Mouse (Mus musculus): Measurements from ENCODE around the gene Slc44a1.

Gene Slc44a1

GRCm38 (mm10) chr4:53469007-53469406, 28.8 kb downstream of the Slc44a1 start:
- no peak for DNase-seq (ENCODE audit: low spot score)

- no peak for DNase-seq (ENCODE audit: low spot score)
Observed at GRCm38 (mm10) chr4:53474109-53474508, 33.9 kb downstream of the Slc44a1 start.

GRCm38 (mm10) chr4:53475230-53475952, 35.2 kb downstream of the Slc44a1 start:
- no peak for DNase-seq (ENCODE audit: low spot score)

GRCm38 (mm10) chr4:53478644-53479043, 38.4 kb downstream of the Slc44a1 start:
- peak; percentile 32 for DNase-seq (ENCODE audit: low spot score)

GRCm38 (mm10) chr4:53487216-53488188, 47.3 kb downstream of the Slc44a1 start:
- no peak for DNase-seq (ENCODE audit: low spot score)

GRCm38 (mm10) chr4:53488803-53489202, 48.6 kb downstream of the Slc44a1 start:
- DNase-seq (ENCODE audit: low spot score) = no peak

- DNase-seq (ENCODE audit: low spot score) = no peak
Observed at GRCm38 (mm10) chr4:53490371-53490770, 50.2 kb downstream of the Slc44a1 start.

- no peak for DNase-seq (ENCODE audit: low spot score)
Observed at GRCm38 (mm10) chr4:53491269-53491668, 51.1 kb downstream of the Slc44a1 start.

GRCm38 (mm10) chr4:53495646-53496045, 55.4 kb downstream of the Slc44a1 start:
- no peak for DNase-seq (ENCODE audit: low spot score)

- no peak for DNase-seq (ENCODE audit: low spot score)
Observed at GRCm38 (mm10) chr4:53502764-53503163, 62.6 kb downstream of the Slc44a1 start.

- peak; percentile 75 for DNase-seq (ENCODE audit: low spot score)
Observed at GRCm38 (mm10) chr4:53512131-53512916, 72.1 kb downstream of the Slc44a1 start.

- no peak for DNase-seq (ENCODE audit: low spot score)
Observed at GRCm38 (mm10) chr4:53513276-53514081, 73.3 kb downstream of the Slc44a1 start.

- peak; percentile 78 for DNase-seq (ENCODE audit: low spot score)
Observed at GRCm38 (mm10) chr4:53516011-53516532, 75.9 kb downstream of the Slc44a1 start.

- DNase-seq (ENCODE audit: low spot score) = no peak
Observed at GRCm38 (mm10) chr4:53519429-53519828, 79.2 kb downstream of the Slc44a1 start.

- no peak for DNase-seq (ENCODE audit: low spot score)
Observed at GRCm38 (mm10) chr4:53521028-53521427, 80.8 kb downstream of the Slc44a1 start.

- no peak for DNase-seq (ENCODE audit: low spot score)
Observed at GRCm38 (mm10) chr4:53522655-53523054, 82.4 kb downstream of the Slc44a1 start.

- DNase-seq (ENCODE audit: low spot score) = no peak
Observed at GRCm38 (mm10) chr4:53525503-53525902, 85.3 kb downstream of the Slc44a1 start.

- DNase-seq (ENCODE audit: low spot score) = no peak
Observed at GRCm38 (mm10) chr4:53525994-53526393, 85.8 kb downstream of the Slc44a1 start.

GRCm38 (mm10) chr4:53526446-53526845, 86.2 kb downstream of the Slc44a1 start:
- DNase-seq (ENCODE audit: low spot score) = no peak

- no peak for DNase-seq (ENCODE audit: low spot score)
Observed at GRCm38 (mm10) chr4:53535795-53536194, 95.6 kb downstream of the Slc44a1 start.

GRCm38 (mm10) chr4:53537101-53537500, 96.9 kb downstream of the Slc44a1 start:
- no peak for DNase-seq (ENCODE audit: low spot score)

All from layer of hippocampus, adult 9-10 months (tissue).